Mouse (Mus musculus): ENCODE measurements around the gene Wnk1.

GRCm38 (mm10) chr6:120055666-120056540 is 17.4 kb upstream of the Wnk1 start:
- TF ChIP-seq CTCF (IDR thresholded peaks at IDR 0.05; ENCODE audit: low read depth, low read length) (no peak), POLR2A (IDR thresholded peaks at IDR 0.05; ENCODE audit: borderline replicate concordance, low read depth, low read length) (no peak)
